Mouse (Mus musculus) limb, embryonic 15.5 days (tissue): ENCODE data around the gene Fryl. TPM values are rescaled to one million over a fixed set of nuclear protein-coding genes. Genes with fewer than 3 reads are reported as not detected.

Experiments used
- ATAC-seq: fragments of 200-750 bp; cut with Nextera tagmentation; 2 replicates; pipeline ENCODE4 v1.8.0; 2017; ENCODE audit warnings: low read depth, moderate TSS enrichment; ENCODE audit not compliant: insufficient number of reproducible peaks, low FRiP score, low TSS enrichment
- H3K27ac ChIP-seq: fragments of 300-500 bp; sonication (generic); 2 replicates; pipeline ENCODE4 v1.5.1; 2015; ENCODE audit warnings: moderate library complexity, mild to moderate bottlenecking, inconsistent platforms
- H3K27me3 ChIP-seq: fragments of 300-500 bp; sonication (generic); 2 replicates; pipeline ENCODE4 v1.6.1; 2015; ENCODE audit warnings: inconsistent platforms
- H3K36me3 ChIP-seq: fragments of 300-500 bp; sonication (generic); 2 replicates; pipeline ENCODE4 v1.6.1; 2015; ENCODE audit warnings: inconsistent platforms
- H3K4me1 ChIP-seq: fragments of 300-500 bp; sonication (generic); 2 replicates; pipeline ENCODE4 v1.6.1; 2015; ENCODE audit warnings: inconsistent platforms
- H3K4me2 ChIP-seq: fragments of 300-500 bp; sonication (generic); 2 replicates; pipeline ENCODE4 v1.6.1; 2015; ENCODE audit warnings: mild to moderate bottlenecking, inconsistent platforms
- H3K4me3 ChIP-seq: fragments of 300-500 bp; sonication (generic); 2 replicates; pipeline ENCODE4 v1.5.1; 2015; ENCODE audit warnings: mild to moderate bottlenecking, inconsistent platforms
- H3K9ac ChIP-seq: fragments of 300-500 bp; sonication (generic); 2 replicates; pipeline ENCODE4 v1.6.1; 2015; ENCODE audit warnings: inconsistent platforms
- H3K9me3 ChIP-seq: fragments of 300-500 bp; sonication (generic); 2 replicates; pipeline ENCODE4 v1.6.1; 2016; ENCODE audit warnings: inconsistent platforms
- WGBS: fragments of 180-500 bp; shearing (Covaris S2); methylation state at CpG from one replicate; pipeline ENCODE4 v1.1.7; 2015; 5-methylcytosine and 5-hydroxymethylcytosine counted together
- polyA plus RNA-seq: library from polyadenylated mRNA; unstranded; fragments of >200 nt; fragmentation: Nextera tagmentation; extraction: Ambion mirVana; gene quantifications from 2 replicates; pipeline ENCODE4 v1.2.1, GENCODE M21; 2015

Fryl gene
- polyA plus RNA-seq: 26.7 and 29.5 TPM in 2 replicates

DNA sequence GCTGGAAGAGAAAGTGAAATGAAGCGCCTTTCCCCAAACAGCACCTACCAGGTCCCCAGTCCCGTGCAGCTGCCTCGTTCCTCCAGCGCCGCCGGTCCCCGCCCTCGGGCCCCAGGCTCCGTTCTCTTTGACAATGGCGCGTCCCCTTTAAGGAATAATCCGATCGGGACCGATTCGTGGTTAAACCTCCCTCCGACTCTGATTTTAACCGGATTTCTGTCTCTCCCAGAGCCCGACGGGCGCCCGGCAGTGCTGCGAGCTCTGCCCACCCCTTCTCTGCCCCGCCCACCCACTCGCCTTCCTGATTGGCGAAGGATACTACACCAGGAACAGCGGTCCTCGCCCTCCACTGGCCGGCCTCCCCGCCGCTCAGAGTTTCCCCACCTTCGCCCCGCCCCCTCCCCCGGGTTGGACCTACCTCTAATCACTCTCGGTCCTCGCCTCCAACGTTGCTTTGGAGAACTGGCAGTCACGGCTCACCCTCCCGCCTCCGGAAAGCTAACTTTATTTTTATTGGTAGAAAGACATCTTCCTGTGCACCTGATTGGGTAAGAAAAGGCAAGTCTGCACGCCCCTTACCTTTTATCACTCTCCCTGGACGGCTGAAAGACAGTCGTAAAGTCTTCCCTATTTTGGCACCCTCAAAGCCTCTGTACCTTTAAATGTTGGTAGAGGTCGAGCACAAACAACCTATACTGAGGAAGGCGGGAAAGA, at the start of gene Fryl:
TSS of gene Fryl (minus strand) at position 268 of the 714 bp plus-strand sequence.
- H3K36me3 ChIP-seq: no peaks in the 10 kb centered on the region
- H3K9me3 ChIP-seq: no peaks in the 10 kb centered on the region
- H3K4me3 ChIP-seq: peak within 1 kb of the TSS; percentile 96
- H3K4me1 ChIP-seq: 0 out of 2 replicates have a peak, but pooled peaks cover 10% of the 10 kb centered on the region
- H3K27ac ChIP-seq: peak within 1 kb of the TSS; percentile 94
- peak; percentile 98 for ATAC-seq
- WGBS: under 1% methylated on average over 43 of the region's 44 CpGs
- H3K4me2 ChIP-seq: peak within 1 kb of the TSS; percentile 75
- H3K27me3 ChIP-seq: no peaks in the 10 kb centered on the region
- H3K9ac ChIP-seq: peak within 1 kb of the TSS; percentile 84

DNA sequence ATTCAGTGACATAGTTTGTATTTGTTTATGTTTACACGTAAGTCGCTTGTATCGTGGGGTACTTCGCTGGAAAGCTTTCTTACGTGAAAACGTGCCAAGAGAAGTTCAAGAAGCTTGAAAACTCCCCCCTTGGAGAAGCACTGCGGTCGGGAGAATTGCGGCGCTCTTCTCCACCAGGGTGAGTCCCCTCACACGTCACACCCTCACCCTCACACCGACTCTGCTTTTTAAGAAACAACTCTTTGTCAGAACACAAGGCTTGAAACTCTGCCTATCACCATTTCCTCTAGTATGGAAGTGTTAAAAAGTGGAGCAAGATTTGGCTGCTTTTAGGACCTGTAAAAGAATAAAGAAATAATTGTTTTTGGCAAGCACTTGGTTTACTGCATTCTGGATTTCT, 48.1 kb upstream of the Fryl start:
- no peak overlapping the region for H3K9ac ChIP-seq
- H3K27me3 ChIP-seq: no peaks in the 10 kb centered on the region
- 82% methylated on average over 12 of the region's 12 CpGs for WGBS
- H3K9me3 ChIP-seq: no peaks in the 10 kb centered on the region
- H3K27ac ChIP-seq: no peak overlapping the region
- H3K36me3 ChIP-seq: peaks cover 71% of the 10 kb centered on the region
- H3K4me3 ChIP-seq: no peak overlapping the region
- no peak overlapping the region for H3K4me2 ChIP-seq
- no peaks in the 10 kb centered on the region for H3K4me1 ChIP-seq
- no peak for ATAC-seq

DNA sequence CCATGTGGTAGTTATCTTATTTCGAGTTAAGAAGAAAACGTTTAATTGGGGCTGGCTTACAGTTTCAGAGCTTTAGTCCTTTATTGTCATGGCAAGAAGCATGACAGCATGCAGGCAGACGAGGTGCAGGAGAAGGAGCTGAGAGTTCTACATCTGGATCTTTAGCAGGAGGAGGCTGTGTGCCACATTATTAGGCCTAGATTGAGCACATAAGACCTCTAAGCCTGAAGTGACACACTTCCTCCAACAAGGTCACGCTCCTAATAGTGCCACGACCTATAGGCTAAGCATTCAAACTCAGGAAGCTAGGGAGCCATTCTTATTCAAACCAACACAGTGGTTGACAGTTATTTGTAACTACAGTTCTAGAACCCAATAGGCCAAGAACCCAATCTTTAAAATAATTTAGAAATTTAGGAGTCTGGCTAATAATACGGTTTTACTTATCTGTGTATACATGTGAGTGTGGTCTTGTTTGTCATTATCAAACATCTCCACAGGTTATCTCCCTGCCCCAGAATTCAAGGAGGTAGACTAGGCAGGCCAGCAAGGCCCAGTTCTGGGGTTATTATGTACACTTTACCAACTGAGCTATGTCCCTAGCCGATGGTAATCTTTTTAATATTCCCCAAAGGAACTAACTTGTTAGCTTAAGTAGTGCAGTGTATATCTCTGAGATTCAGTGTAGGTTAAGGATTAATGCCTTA, 45.3 kb upstream of the Fryl start:
- Histone ChIP-seq H3K27me3 (no peaks in the 10 kb centered on the region), H3K4me3 (no peak overlapping the region), H3K9ac (no peak overlapping the region), H3K4me2 (no peak overlapping the region), H3K36me3 (peaks cover 62% of the 10 kb centered on the region), H3K9me3 (no peaks in the 10 kb centered on the region), H3K4me1 (no peaks in the 10 kb centered on the region), H3K27ac (no peak overlapping the region)
- ATAC-seq: no peak
- WGBS: 88% methylated on average over 7 of the region's 7 CpGs

DNA sequence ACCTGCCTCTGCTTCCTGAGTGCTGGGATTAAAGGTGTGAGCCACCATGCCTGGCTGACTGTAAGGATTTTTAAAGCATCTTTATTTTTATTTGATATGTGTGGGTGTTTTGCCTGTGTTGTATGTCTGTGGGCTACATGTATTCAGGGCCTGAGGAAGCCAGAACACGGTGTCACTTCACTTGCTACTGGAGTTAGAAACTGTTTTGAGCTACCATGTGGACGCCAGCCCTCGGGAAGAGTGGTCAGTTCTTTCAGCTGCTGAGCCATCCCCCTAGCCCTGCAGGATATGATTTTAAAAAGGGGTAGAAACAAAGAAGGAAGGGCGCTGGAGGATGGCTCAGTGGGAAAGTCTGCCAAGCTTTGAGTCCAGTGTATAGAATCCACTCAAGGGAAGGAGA, 39.5 kb upstream of the Fryl start:
- Histone ChIP-seq H3K36me3 (peaks cover 40% of the 10 kb centered on the region), H3K27me3 (no peaks in the 10 kb centered on the region), H3K27ac (no peak overlapping the region), H3K4me3 (no peak overlapping the region), H3K4me2 (no peak overlapping the region), H3K4me1 (peaks cover 4% of the 10 kb centered on the region), H3K9me3 (no peaks in the 10 kb centered on the region), H3K9ac (no peak overlapping the region)
- ATAC-seq: no peak
- WGBS: 91% methylated on average over 4 of the region's 4 CpGs

DNA sequence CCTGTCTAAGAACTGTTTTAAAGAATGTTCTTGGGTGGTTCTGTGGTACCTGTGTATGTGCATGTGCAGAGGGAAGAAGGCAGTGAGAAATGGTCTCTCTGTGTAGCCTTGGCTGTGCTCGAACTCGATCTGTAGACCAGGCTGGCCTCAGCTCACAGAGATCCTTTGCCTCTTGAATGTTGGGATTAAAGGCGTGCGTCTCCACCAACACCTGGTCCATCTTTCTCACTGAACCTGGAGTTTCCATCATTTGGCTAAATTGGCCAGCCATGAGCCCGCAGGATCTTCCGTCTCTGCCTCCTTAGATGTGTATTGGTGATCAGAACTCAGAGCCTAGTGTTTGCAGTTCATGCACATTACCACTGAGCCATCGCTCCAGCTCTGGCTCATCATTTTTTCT, 38.6 kb upstream of the Fryl start:
- no peak overlapping the region for H3K4me2 ChIP-seq
- WGBS: 96% methylated on average over 7 of the region's 7 CpGs
- ATAC-seq: no peak

DNA sequence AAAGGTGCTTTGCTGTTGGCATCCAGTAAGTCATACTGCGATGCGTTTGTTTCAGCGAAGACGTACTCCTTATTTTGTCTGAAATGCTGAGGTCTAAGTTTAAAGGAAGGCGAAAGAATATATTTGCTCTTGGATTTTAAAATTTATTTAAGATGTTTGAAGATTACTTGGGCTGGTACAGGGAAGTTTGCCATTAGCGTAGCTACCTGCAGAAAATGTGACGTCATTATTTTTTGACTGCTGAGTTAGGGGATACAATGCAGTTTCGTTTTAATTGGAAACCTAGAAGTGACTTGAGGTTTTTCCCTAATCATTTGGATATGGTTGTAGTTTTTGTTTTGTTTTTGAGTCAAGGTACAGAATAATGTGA, 37.0 kb upstream of the Fryl start:
- H3K27ac ChIP-seq: peak overlapping the region; percentile 93; the same call in 1 of the 2 replicates
- WGBS: 7% methylated on average over 8 of the region's 8 CpGs
- peak overlapping the region; percentile 91 for H3K9ac ChIP-seq
- peaks cover 4% of the 10 kb centered on the region for H3K4me1 ChIP-seq
- H3K27me3 ChIP-seq: no peaks in the 10 kb centered on the region
- peak overlapping the region; percentile 59 for H3K4me2 ChIP-seq
- peak overlapping the region; percentile 90 for H3K4me3 ChIP-seq
- H3K9me3 ChIP-seq: no peaks in the 10 kb centered on the region
- peaks cover 24% of the 10 kb centered on the region for H3K36me3 ChIP-seq
- no peak for ATAC-seq

More for the DNA sequence above, 38.6 kb upstream of the Fryl start:
- H3K4me3 ChIP-seq: no peak overlapping the region
- peaks cover 4% of the 10 kb centered on the region for H3K4me1 ChIP-seq
- no peaks in the 10 kb centered on the region for H3K27me3 ChIP-seq
- no peak overlapping the region for H3K9ac ChIP-seq
- H3K27ac ChIP-seq: no peak overlapping the region
- H3K9me3 ChIP-seq: no peaks in the 10 kb centered on the region
- peaks cover 32% of the 10 kb centered on the region for H3K36me3 ChIP-seq

DNA sequence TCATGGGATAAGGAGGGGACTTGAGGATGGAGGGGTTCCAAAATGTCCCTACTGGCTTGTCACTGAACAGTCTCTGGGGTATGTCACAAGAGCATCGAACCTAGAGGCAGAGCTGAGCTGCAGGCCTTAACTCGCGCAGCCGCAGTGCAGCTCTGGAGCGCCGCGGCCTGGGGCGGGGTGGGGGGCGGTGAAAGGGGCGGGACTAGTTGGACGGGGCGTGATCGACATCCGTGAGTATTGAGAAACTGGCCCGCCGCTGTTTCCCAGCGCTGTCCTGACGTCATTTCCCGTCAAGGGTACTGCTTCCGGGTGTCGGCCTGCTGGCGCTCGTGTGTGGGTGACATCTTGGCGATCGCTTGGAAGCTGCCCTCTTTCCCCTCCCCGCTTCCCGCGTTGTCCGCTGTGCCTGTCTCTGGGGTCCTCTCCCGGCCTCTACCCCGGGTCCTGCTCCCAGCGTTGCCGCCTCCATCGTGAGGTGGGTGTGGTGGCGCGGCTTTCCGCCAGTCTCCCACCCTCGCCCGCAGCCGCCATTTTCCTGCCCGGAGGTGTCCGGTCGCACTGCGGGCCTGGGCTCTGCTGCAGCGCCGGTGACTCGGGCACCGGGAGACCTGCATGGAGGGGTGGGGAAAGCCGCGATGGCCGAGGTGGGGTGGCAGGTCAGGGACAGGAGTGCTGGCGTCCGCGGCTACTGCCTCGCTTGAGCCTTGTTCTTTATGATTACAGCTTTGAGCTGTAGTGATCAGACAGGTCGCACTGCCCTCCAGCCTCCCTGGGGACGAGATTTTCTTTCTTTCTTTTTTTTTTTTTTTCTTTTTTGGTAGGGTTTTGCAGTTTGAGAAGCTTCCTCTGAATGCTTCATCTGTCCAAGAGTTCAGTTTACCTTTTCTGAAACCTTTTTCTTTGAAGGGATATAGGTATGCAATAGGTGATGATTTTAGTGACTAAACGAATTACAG, 36.4 kb upstream of the Fryl start, which contains the start of gene Ociad1:
TSS of gene Ociad1 (plus strand) at position 283 of the 956 bp plus-strand sequence.
- peak within 1 kb of the TSS; percentile 90 for H3K4me3 ChIP-seq
- no peaks in the 10 kb centered on the region for H3K27me3 ChIP-seq
- H3K4me1 ChIP-seq: peaks cover 4% of the 10 kb centered on the region
- H3K9ac ChIP-seq: peak within 1 kb of the TSS; percentile 91
- peak within 1 kb of the TSS; percentile 93 for H3K27ac ChIP-seq
- H3K4me2 ChIP-seq: peak within 1 kb of the TSS; percentile 59
- WGBS: under 1% methylated on average over 58 of the region's 58 CpGs
- ATAC-seq: peak; percentile 98
- H3K9me3 ChIP-seq: no peaks in the 10 kb centered on the region
- peaks cover 19% of the 10 kb centered on the region for H3K36me3 ChIP-seq

DNA sequence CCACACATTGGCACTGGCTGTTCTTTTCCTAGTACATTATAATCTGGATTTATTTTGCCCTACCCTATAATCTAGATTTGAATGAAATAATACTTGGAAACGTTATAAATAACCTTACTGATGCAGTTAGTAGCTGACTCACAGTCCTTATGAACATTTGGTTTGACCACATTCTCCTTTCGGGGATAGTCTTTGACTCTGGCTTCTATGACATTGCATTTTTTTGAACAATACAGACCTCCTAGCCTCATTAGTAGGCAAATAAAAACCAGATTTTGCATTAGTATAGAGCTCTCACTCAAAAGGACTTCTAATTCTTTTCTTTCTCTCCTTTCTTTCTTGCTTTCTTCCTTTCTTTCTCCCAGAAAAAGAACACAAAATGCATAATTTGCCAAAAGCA, 33.5 kb upstream of the Fryl start:
- 51% methylated on average over 2 of the region's 2 CpGs for WGBS
- Histone ChIP-seq H3K27ac (no peak overlapping the region), H3K9me3 (no peaks in the 10 kb centered on the region), H3K4me3 (no peak overlapping the region), H3K4me2 (no peak overlapping the region), H3K36me3 (peaks cover 2% of the 10 kb centered on the region), H3K4me1 (peaks cover 4% of the 10 kb centered on the region), H3K9ac (no peak overlapping the region), H3K27me3 (no peaks in the 10 kb centered on the region)
- ATAC-seq: no peak

DNA sequence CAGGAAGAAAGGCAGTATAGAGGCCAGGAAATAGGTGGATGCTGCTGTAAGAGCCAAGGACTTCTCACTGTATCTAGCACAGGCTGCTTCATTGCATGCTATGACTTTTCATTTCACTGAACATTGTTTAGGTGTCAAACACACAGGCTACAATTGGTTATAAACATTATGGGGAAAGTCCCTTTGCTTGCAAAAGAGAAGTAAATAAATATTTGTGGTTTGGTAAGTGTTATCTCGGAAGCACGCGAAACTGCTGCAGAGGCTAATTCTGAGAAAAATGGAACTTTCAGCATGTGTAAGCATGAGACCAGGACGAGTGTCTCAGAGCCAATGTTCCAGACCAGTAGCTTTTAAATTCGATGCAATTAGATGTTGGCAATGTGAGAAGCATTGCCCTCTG, 30.2 kb upstream of the Fryl start:
- no peaks in the 10 kb centered on the region for H3K9me3 ChIP-seq
- H3K27ac ChIP-seq: no peak overlapping the region
- H3K4me3 ChIP-seq: no peak overlapping the region
- no peaks in the 10 kb centered on the region for H3K36me3 ChIP-seq
- no peaks in the 10 kb centered on the region for H3K4me1 ChIP-seq
- no peaks in the 10 kb centered on the region for H3K27me3 ChIP-seq
- no peak for ATAC-seq
- H3K9ac ChIP-seq: no peak overlapping the region
- H3K4me2 ChIP-seq: no peak overlapping the region
- WGBS: 81% methylated on average over 5 of the region's 5 CpGs

DNA sequence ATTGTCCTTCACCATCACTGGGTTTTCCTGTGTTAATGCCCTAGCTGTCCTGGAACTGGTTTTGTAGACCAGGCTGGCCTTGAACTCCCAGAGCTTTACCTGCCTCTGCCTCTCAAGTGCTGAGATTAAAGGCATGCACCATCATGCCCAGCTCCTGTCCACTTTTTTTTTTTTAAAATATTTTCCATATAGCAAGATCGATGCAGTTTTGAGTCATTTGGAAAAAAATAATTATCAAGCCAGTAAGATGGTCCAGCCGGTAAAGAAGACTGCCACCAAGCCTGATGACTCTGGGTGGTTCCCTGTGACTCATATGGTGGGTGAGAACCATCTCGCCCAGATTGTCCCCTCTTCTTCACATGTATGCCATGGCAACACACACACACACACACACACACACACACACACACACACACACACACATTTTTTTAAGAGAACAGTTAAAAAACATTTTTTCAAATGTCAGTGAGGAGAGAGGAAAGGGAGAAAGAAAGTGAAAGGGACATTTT, 29.1 kb upstream of the Fryl start:
- ATAC-seq: no peak
- Histone ChIP-seq H3K27ac (no peak overlapping the region), H3K9me3 (no peaks in the 10 kb centered on the region), H3K4me1 (no peaks in the 10 kb centered on the region), H3K9ac (no peak overlapping the region), H3K4me3 (no peak overlapping the region), H3K27me3 (no peaks in the 10 kb centered on the region), H3K4me2 (no peak overlapping the region), H3K36me3 (no peaks in the 10 kb centered on the region)
- WGBS: 75% methylated on average over 3 of the region's 3 CpGs

DNA sequence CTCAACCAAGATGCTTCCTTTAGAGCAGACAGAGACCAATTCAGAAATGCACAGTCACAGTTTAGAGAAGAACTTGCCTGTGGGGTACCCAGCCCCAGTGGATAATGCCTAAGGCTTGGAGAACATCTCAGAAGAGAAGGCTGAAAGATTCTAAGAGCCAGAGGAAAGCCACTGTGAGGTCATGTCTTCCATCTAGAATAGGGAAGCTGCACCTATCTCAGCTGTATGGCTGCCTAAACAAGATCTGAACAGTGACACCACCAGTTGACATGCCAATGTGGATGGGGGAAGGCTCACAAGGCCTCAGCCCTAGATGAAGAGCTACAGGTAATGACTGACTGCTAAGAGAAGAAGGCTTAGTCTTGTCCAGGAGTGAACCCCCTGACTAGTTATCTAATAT, 27.6 kb upstream of the Fryl start:
- Histone ChIP-seq H3K9me3 (no peaks in the 10 kb centered on the region), H3K9ac (no peak overlapping the region), H3K27ac (no peak overlapping the region), H3K36me3 (no peaks in the 10 kb centered on the region), H3K27me3 (no peaks in the 10 kb centered on the region), H3K4me2 (no peak overlapping the region), H3K4me3 (no peak overlapping the region), H3K4me1 (peaks cover 6% of the 10 kb centered on the region; the same call in 1 of the 2 replicates)
- no peak for ATAC-seq
